Mouse (Mus musculus) activated CD4-positive, CD25-positive, alpha-beta regulatory T cell, adult 4 months (primary cell): ENCODE data around the gene Gm19345. TPM values are rescaled to one million over a fixed set of nuclear protein-coding genes. Genes with fewer than 3 reads are reported as not detected.

Experiments used
- ATAC-seq: one replicate; pipeline ENCODE4 v1.8.0; 2017
- polyA plus RNA-seq, 2 experiments: library from polyadenylated mRNA; unstranded; fragments of 100-300 nt; shearing (Covaris generic); gene quantifications; one replicate each; pipeline ENCODE4 v1.2.1; 2017

Gene Gm19345
- polyA plus RNA-seq, 2 experiments from 2014 or later: not detected

DNA sequence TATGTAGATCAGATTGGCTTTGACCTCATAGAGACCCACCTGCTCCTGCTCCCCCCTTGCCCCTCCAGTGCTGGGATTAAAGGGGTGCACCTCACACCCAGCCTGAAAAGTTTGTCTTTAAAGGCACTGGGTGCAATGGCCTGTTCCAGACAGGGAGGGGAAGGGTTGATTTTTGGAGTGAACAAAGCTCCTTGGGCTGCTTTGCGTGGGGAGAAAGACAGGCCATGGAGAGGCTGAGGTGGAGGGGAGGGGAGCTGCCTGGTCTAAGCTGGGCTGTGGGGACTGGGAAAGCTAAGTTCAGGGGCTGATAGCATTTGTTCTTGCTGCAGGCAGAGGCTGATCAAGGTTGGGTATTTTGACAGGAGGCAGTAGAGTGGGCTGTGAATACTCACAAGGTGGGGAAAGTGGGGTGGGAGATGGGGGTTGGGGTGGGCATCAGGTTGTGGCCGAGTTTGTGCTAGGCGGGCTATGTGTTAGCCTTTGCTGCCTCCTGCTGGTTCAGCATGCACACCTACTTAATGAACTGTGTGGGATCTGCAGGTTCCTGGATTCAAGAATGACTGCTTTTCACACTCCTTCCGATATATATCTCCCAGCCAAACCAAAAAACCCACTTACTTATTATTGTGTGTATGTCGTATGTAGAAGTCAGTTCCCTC, 20.3 kb downstream of the Gm19345 start:
- no peak for ATAC-seq

DNA sequence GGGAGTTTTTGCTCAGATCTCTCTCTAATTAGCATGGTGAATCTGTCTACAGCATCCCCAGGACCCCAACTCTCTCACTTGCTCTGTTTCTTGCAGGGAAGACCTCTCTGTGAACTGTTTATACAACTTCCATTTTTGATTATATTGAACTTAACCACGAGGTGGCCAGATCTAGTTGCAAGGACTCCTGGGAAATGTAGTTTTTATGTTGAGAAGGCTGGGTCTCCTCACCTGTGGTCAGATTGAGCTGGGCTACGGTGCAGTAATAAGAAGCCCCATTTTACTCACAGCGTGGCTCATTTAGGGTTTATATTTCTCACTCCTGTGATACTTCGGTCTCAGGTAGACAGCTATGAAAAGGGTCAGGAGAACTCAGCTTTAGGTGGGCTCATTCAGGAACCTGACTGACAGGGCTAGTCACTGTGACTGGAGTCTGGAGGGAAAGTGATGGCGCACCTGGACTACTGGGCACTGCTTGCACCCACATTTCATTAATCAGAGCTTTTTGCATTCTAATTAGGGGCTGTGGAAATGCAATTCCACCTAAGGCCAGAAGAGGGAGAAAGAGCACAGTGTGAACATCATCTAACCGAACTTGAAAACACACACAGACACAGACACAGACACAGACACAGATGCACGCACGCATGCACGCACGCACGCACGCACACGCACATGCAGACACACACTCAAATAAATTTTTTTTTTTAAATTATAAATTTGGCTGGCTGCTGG, 24.3 kb downstream of the Gm19345 start:
- ATAC-seq: peak; percentile 63

- ATAC-seq: peak; percentile 73
Measured at GRCm38 (mm10) chr7:19876781-19877425, 25.1 kb downstream of the Gm19345 start.

DNA sequence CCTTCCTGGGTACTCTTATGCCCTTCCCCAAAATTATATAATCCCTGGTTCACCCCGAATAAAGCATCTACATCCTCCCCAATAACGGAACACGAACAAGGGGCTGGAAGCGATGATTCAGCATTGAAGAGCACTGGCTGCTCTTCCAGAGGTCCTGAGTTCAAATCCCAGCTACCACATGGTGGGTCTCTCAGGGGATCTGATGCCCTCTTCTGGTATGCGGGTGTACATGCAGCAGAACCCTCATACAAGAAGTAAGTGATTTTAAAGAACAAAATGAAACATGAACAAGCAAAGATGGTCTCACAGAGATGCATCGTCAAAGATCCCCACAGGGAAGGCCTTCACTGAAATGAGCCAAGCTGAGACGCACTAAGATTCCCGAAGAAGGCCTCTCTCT, 29.0 kb downstream of the Gm19345 start:
- ATAC-seq: no peak

DNA sequence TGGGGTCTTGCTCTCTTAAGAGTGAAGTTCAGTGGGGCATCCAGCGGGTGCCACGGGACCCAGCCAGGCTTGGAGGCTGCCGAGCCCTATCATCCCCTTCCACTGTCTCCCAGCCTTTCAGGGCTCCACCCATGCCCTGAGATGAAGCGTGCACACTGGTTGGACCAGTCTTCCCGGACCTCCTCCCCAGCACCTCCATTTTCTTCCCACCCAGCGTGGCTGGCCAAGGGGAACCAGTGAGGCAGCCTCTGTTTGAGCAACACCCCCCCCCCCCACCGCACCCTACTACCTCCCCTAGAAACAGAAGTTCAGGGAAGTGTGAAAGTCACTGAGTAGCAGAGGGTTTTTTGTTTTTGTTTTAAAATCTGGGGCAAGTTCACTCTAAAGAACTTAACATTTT, 36.0 kb downstream of the Gm19345 start, which contains the start of gene Ceacam19:
Gene Ceacam19 (minus strand): TSS at position 117 of the 400 bp plus-strand sequence.
- ATAC-seq: no peak

GRCm38 (mm10) chr7:19889881-19890280, 38.1 kb downstream of the Gm19345 start:
- ATAC-seq: no peak

Other genes starting within 250 kb of the Gm19345 start
- 1 to 10 TPM; 8.4 to 9.7 TPM for gene Clasrp, start 247.5 kb upstream of the Gm19345 start, polyA plus RNA-seq
- 10 to 100 TPM; 12.6 to 14.5 TPM for gene Relb, start 222.6 kb upstream of the Gm19345 start, polyA plus RNA-seq
- 10 to 100 TPM; 35.4 to 40.9 TPM for gene Clptm1, start 187.0 kb upstream of the Gm19345 start, polyA plus RNA-seq
- gene Apoc2, start 174.1 kb upstream of the Gm19345 start, polyA plus RNA-seq: not detected
- gene Gm44805, start 170.6 kb upstream of the Gm19345 start, polyA plus RNA-seq: not detected
- under 1 TPM in 1 of 2 experiments, not detected in 1; 0.44 TPM for gene Apoc4, start 170.5 kb upstream of the Gm19345 start, polyA plus RNA-seq
- not detected for gene Apoc1, start 159.3 kb upstream of the Gm19345 start, polyA plus RNA-seq
- gene Apoe, start 152.8 kb upstream of the Gm19345 start, polyA plus RNA-seq: 10 to 100 TPM in 1 of 2 experiments, 1 to 10 TPM in 1; 4.1 to 16.0 TPM
- gene Tomm40, start 136.6 kb upstream of the Gm19345 start, polyA plus RNA-seq: 10 to 100 TPM in 1 of 2 experiments, 1 to 10 TPM in 1; 5.7 to 11.7 TPM
- under 1 TPM in 1 of 2 experiments, not detected in 1; 0.56 TPM for gene Nectin2, start 101.5 kb upstream of the Gm19345 start, polyA plus RNA-seq
- gene Bcam, start 81.0 kb upstream of the Gm19345 start, polyA plus RNA-seq: 1 to 10 TPM; 1.4 to 1.6 TPM
- not detected for gene Cblc, start 55.2 kb upstream of the Gm19345 start, polyA plus RNA-seq
- gene Bcl3, start 29.2 kb upstream of the Gm19345 start, polyA plus RNA-seq: 10 to 100 TPM; 15.9 to 19.5 TPM
- gene Ceacam16, start 9.3 kb downstream of the Gm19345 start, polyA plus RNA-seq: under 1 TPM in 1 of 2 experiments, not detected in 1; 0.40 TPM
- not detected for gene Ceacam19, start 36.0 kb downstream of the Gm19345 start, polyA plus RNA-seq
- 10 to 100 TPM; 17.4 to 24.1 TPM for gene Pvr, start 69.2 kb downstream of the Gm19345 start, polyA plus RNA-seq
- gene Igsf23, start 98.8 kb downstream of the Gm19345 start, polyA plus RNA-seq: 1 to 10 TPM; 7.5 to 8.9 TPM
- not detected for gene Ceacam20, start 113.4 kb downstream of the Gm19345 start, polyA plus RNA-seq
- gene Nlrp9b, start 139.5 kb downstream of the Gm19345 start, polyA plus RNA-seq: not detected
- gene Vmn1r91, start 247.7 kb downstream of the Gm19345 start, polyA plus RNA-seq: under 1 TPM in 1 of 2 experiments, not detected in 1; 0.24 TPM